Mouse (Mus musculus): ENCODE measurements around the gene Ifna16. TPM values are rescaled to one million over a fixed set of nuclear protein-coding genes. Genes with fewer than 3 reads are reported as not detected.

The Ifna16 gene
- not detected in 2 replicates for polyA plus RNA-seq (2015; fragmentation: Nextera tagmentation; extraction: Ambion mirVana)

- no peak within 1 kb of the TSS for H3K9ac ChIP-seq
- 81% methylated on average over 1 of the region's 1 CpGs for WGBS
- H3K4me2 ChIP-seq (replicated peaks), result no peak within 1 kb of the TSS
- H3K4me3 ChIP-seq (replicated peaks), result no peak within 1 kb of the TSS
- H3K4me1 ChIP-seq (replicated peaks), result no peaks in the 10 kb centered on the region
- ATAC-seq, result no peak
- no peaks in the 10 kb centered on the region for H3K36me3 ChIP-seq
- H3K9me3 ChIP-seq, result no peaks in the 10 kb centered on the region
- no peak within 1 kb of the TSS for H3K27ac ChIP-seq
- H3K27me3 ChIP-seq (replicated peaks), result no peaks in the 10 kb centered on the region
These were observed at the start of gene Ifna16 for GRCm38 (mm10) chr4:88676824-88677223. Ifna16 (minus strand) TSS chr4:88676924.

- peak overlapping the region; percentile 44 for H3K4me2 ChIP-seq (replicated peaks)
- H3K36me3 ChIP-seq, result peaks cover 9% of the 10 kb centered on the region
- H3K4me3 ChIP-seq (replicated peaks), result no peak overlapping the region
- H3K9me3 ChIP-seq, result no peaks in the 10 kb centered on the region
- 45% methylated on average over 7 of the region's 8 CpGs for WGBS
- H3K9ac ChIP-seq, result no peak overlapping the region
- H3K27me3 ChIP-seq (replicated peaks), result no peaks in the 10 kb centered on the region
- H3K27ac ChIP-seq, result peak overlapping the region; percentile 68
- ATAC-seq, result 0 out of 2 replicates have a peak, but pooled peaks have one; percentile 1
- H3K4me1 ChIP-seq (replicated peaks), result peaks cover 13% of the 10 kb centered on the region
These were observed 46.9 kb upstream of the Ifna16 start for GRCm38 (mm10) chr4:88723497-88724090.

DNA sequence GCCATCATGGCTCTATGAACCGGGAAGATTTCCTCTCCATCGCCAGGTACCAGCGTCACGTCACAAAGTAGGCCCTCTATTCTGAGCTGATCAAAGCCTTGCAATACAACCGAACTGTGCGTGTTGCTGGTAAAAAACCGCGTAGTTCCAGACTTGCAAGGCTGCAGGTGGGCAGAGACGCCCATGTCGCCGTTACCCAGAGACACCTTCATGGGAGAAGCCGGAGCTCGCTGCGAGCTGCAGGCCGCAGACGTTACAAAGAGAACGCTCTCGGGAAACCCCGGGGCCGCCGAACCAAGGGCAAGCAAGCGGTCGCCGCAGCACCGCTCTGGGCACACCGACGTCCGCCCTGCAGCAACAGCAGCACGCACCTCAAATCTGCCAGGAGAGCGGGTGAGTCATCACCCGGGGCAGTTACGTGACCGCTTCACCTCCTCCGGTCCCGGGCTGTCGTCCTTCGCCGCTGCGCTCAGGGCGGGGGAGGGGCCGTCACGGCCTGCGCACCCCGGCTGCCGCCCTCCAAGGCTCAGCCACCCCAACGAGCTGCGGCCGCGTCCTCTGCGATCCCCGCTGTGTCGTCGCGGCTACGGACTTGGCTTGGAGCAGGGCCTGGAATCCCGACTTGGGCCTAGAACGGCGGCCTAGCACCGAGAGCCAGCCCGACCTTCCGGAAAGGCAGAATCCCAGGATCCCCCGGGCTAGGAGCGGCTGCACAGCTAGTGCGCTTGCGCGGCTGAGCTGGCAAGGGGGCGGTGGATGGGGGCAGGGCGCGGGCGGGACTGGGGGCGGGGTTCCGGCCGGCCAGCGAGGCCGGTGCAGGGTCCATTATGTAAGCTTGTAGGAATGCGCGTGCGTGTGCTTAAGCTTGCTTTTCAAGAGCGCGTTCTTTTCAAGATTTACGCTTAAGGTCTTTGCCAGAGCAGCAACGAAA, 45.3 kb upstream of the Ifna16 start, which contains the start of the genes Gm26566 and Klhl9:
TSS of gene Gm26566 (plus strand) at position 15 of the 931 bp plus-strand sequence.
TSS of gene Klhl9 (minus strand) at position 675 of the 931 bp plus-strand sequence.
- under 1% methylated on average over 82 of the region's 82 CpGs for WGBS
- Histone ChIP-seq H3K27me3 (replicated peaks) (no peaks in the 10 kb centered on the region), H3K27ac (peak within 1 kb of the TSS; percentile 95), H3K36me3 (peaks cover 9% of the 10 kb centered on the region), H3K4me3 (replicated peaks) (peak within 1 kb of the TSS; percentile 57), H3K9ac (peak within 1 kb of the TSS; percentile 74), H3K4me1 (replicated peaks) (peaks cover 15% of the 10 kb centered on the region), H3K4me2 (replicated peaks) (peak within 1 kb of the TSS; percentile 75), H3K9me3 (no peaks in the 10 kb centered on the region)
- peak; percentile 98 for ATAC-seq

GRCm38 (mm10) chr4:88718715-88719114, 42.0 kb upstream of the Ifna16 start:
- Histone ChIP-seq H3K4me3 (replicated peaks) (peak overlapping the region; percentile 16), H3K36me3 (peaks cover 13% of the 10 kb centered on the region), H3K27me3 (replicated peaks) (no peaks in the 10 kb centered on the region), H3K4me1 (replicated peaks) (peaks cover 15% of the 10 kb centered on the region), H3K4me2 (replicated peaks) (peak overlapping the region; percentile 48), H3K9me3 (no peaks in the 10 kb centered on the region), H3K27ac (no peak overlapping the region), H3K9ac (no peak overlapping the region)
- ATAC-seq, result no peak
- WGBS, result 26% methylated on average over 1 of the region's 1 CpGs

DNA sequence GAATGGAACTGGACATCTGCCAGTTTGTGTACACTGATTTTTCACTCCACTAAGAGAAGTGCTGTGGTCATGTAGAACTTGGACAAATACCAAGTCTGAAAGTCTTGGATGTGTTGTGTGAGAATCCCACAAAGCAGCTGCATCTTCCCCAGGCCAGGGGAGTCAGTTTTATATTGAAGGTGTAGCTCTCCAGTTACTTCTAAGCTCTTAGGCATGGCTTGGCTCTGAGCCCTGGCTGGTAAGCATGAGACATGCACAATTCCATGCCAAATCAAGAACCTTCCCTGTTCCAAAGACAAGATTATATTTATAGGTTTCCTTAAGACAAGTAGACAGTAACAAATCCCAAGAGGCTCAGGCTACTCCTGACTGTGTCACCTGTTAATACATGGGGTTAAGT, 38.3 kb upstream of the Ifna16 start:
- no peak for ATAC-seq
- Histone ChIP-seq H3K9ac (no peak overlapping the region), H3K4me3 (replicated peaks) (no peak overlapping the region)

GRCm38 (mm10) chr4:88714281-88714680, 37.6 kb upstream of the Ifna16 start:
- H3K4me3 ChIP-seq (replicated peaks), result no peak overlapping the region
- H3K4me1 ChIP-seq (replicated peaks), result 0 out of 2 replicates have a peak, but pooled peaks cover 2% of the 10 kb centered on the region
- H3K9me3 ChIP-seq, result no peaks in the 10 kb centered on the region
- no peaks in the 10 kb centered on the region for H3K27me3 ChIP-seq (replicated peaks)
- H3K4me2 ChIP-seq (replicated peaks), result no peak overlapping the region
- ATAC-seq, result no peak
- WGBS, result 65% methylated on average over 1 of the region's 1 CpGs
- peaks cover 4% of the 10 kb centered on the region; the same call in 1 of the 2 replicates for H3K36me3 ChIP-seq
- no peak overlapping the region for H3K27ac ChIP-seq
- no peak overlapping the region for H3K9ac ChIP-seq

More for the DNA sequence above, 38.3 kb upstream of the Ifna16 start:
- Histone ChIP-seq H3K27me3 (replicated peaks) (no peaks in the 10 kb centered on the region), H3K4me2 (replicated peaks) (no peak overlapping the region), H3K27ac (no peak overlapping the region), H3K4me1 (replicated peaks) (peaks cover 4% of the 10 kb centered on the region), H3K36me3 (peaks cover 4% of the 10 kb centered on the region; the same call in 1 of the 2 replicates), H3K9me3 (no peaks in the 10 kb centered on the region)

- Histone ChIP-seq H3K4me1 (replicated peaks) (no peaks in the 10 kb centered on the region), H3K9ac (no peak overlapping the region), H3K27ac (no peak overlapping the region), H3K36me3 (no peaks in the 10 kb centered on the region), H3K4me2 (replicated peaks) (no peak overlapping the region), H3K27me3 (replicated peaks) (no peaks in the 10 kb centered on the region), H3K9me3 (no peaks in the 10 kb centered on the region), H3K4me3 (replicated peaks) (no peak overlapping the region)
- 97% methylated on average over 1 of the region's 1 CpGs for WGBS
- ATAC-seq, result no peak
These were observed 30.6 kb upstream of the Ifna16 start for GRCm38 (mm10) chr4:88707128-88707826.

GRCm38 (mm10) chr4:88705924-88706323, 29.2 kb upstream of the Ifna16 start:
- Histone ChIP-seq H3K27ac (no peak overlapping the region), H3K9me3 (no peaks in the 10 kb centered on the region), H3K4me2 (replicated peaks) (no peak overlapping the region), H3K4me1 (replicated peaks) (no peaks in the 10 kb centered on the region), H3K9ac (no peak overlapping the region), H3K27me3 (replicated peaks) (no peaks in the 10 kb centered on the region), H3K36me3 (no peaks in the 10 kb centered on the region), H3K4me3 (replicated peaks) (no peak overlapping the region)
- no peak for ATAC-seq
- 47% methylated on average over 3 of the region's 3 CpGs for WGBS

- no peaks in the 10 kb centered on the region for H3K9me3 ChIP-seq
- H3K36me3 ChIP-seq, result no peaks in the 10 kb centered on the region
- H3K27me3 ChIP-seq (replicated peaks), result no peaks in the 10 kb centered on the region
- no peak for ATAC-seq
- no peaks in the 10 kb centered on the region for H3K4me1 ChIP-seq (replicated peaks)
- H3K4me3 ChIP-seq (replicated peaks), result no peak overlapping the region
- H3K9ac ChIP-seq, result no peak overlapping the region
- 78% methylated on average over 1 of the region's 1 CpGs for WGBS
- no peak overlapping the region for H3K4me2 ChIP-seq (replicated peaks)
- no peak overlapping the region for H3K27ac ChIP-seq
These were observed 22.6 kb upstream of the Ifna16 start for GRCm38 (mm10) chr4:88699301-88699700.

DNA sequence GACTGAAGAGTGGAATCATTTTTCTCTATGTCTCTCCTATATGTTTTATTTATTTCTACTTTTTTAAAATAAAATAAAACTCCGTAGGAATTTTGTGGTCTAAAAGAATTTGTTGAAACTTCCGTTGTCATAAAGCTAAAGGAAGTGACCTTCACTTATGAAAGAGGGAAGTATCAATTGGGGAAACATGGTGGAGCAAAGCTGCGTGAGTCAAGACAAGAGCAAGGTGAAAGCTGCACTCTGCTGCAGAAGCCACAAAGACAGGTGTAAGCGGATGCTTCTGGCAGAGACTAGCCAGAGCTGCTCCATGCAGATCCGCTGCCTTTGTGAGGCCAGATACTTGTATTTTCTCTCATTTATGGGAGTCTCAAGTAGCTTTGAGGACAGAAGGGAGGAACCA, 22.1 kb upstream of the Ifna16 start:
- Histone ChIP-seq H3K27me3 (replicated peaks) (no peaks in the 10 kb centered on the region), H3K36me3 (no peaks in the 10 kb centered on the region), H3K27ac (no peak overlapping the region), H3K4me2 (replicated peaks) (no peak overlapping the region), H3K4me3 (replicated peaks) (no peak overlapping the region), H3K9me3 (no peaks in the 10 kb centered on the region), H3K9ac (no peak overlapping the region), H3K4me1 (replicated peaks) (no peaks in the 10 kb centered on the region)
- WGBS, result 73% methylated on average over 5 of the region's 5 CpGs
- ATAC-seq, result no peak

- no peak overlapping the region for H3K4me2 ChIP-seq (replicated peaks)
- no peaks in the 10 kb centered on the region for H3K36me3 ChIP-seq
- H3K27ac ChIP-seq, result no peak overlapping the region
- no peak overlapping the region for H3K9ac ChIP-seq
- H3K9me3 ChIP-seq, result no peaks in the 10 kb centered on the region
- WGBS, result 72% methylated on average over 4 of the region's 4 CpGs
- H3K27me3 ChIP-seq (replicated peaks), result no peaks in the 10 kb centered on the region
- H3K4me1 ChIP-seq (replicated peaks), result no peaks in the 10 kb centered on the region
- no peak overlapping the region for H3K4me3 ChIP-seq (replicated peaks)
- peak; percentile 56; the same call in 1 of the 2 replicates for ATAC-seq
These were observed 21.0 kb upstream of the Ifna16 start for GRCm38 (mm10) chr4:88697753-88698152.

DNA sequence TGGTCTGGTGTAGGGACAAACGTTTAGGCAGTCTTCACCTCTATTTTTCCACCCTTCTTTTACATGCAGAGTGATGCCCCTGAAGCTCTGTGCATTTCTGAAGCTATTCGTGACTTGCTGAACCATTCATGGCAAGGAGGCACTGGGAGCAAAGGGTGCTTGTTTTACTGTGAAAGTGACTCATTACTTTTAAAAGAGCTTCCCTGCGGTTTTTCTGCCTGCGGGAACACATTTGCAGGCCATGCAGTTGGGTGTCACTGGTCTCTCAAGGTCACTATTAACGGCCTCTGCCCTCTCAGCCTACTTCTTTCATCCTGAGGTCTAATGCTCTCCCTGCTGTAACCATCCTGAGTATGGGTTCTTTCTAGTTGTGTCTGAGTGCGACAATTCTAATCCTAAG, 20.4 kb upstream of the Ifna16 start:
- H3K4me2 ChIP-seq (replicated peaks), result no peak overlapping the region
- no peak for ATAC-seq
- H3K9me3 ChIP-seq, result no peaks in the 10 kb centered on the region
- no peak overlapping the region for H3K9ac ChIP-seq
- no peaks in the 10 kb centered on the region for H3K36me3 ChIP-seq
- no peaks in the 10 kb centered on the region for H3K4me1 ChIP-seq (replicated peaks)
- WGBS, result 55% methylated on average over 6 of the region's 6 CpGs
- no peaks in the 10 kb centered on the region for H3K27me3 ChIP-seq (replicated peaks)
- H3K27ac ChIP-seq, result no peak overlapping the region
- no peak overlapping the region for H3K4me3 ChIP-seq (replicated peaks)
